Mouse (Mus musculus): ENCODE results near the gene Gm20219.

GRCm38 (mm10) chr17:56547846-56548604, 6.2 kb downstream of the Gm20219 start:
- TF ChIP-seq GATA1 (IDR thresholded peaks at IDR 0.05; ENCODE audit: borderline replicate concordance, low read length): no peak
- no peak for TF ChIP-seq FLI1 (IDR thresholded peaks at IDR 0.05; ENCODE audit: low read length)

Data from megakaryocyte, embryonic 14.5 days (primary cell).